Mouse (Mus musculus): ENCODE data around the gene Nrxn2. TPM values are rescaled to one million over a fixed set of nuclear protein-coding genes. Genes with fewer than 3 reads are reported as not detected.
A peak's percentile ranks its signal among the peaks of the same experiment; 100 is the strongest.

Gene Nrxn2
- 10 to 100 TPM in 1 of 2 experiments, 1 to 10 TPM in 1; 7.5 to 14.5 TPM for total RNA-seq (2021)
- long read RNA-seq, experiment 1, partial matches to known transcripts = 0 of 4 reads
- long read RNA-seq, experiment 1, other reads (novel, unspliced or antisense) = 4 of 4 reads
- long read RNA-seq, experiment 2, partial matches to known transcripts = 0 of 4 reads
- long read RNA-seq, experiment 2, other reads (novel, unspliced or antisense) = 4 of 4 reads

GRCm38 (mm10) chr19:6418233-6418879 lies at the start of gene Nrxn2:
TSS of gene Nrxn2 (plus strand) at chr19:6418731.
- DNase-seq = peak; percentile 90

- DNase-seq = no peak
These were observed 48.4 kb upstream of the Nrxn2 start for GRCm38 (mm10) chr19:6370175-6370574.

- no peak for DNase-seq
These were observed 46.1 kb upstream of the Nrxn2 start for GRCm38 (mm10) chr19:6372433-6372832.

GRCm38 (mm10) chr19:6373539-6374400 lies 44.8 kb upstream of the Nrxn2 start:
- peak; percentile 94 for DNase-seq

GRCm38 (mm10) chr19:6374571-6374970 lies 44.0 kb upstream of the Nrxn2 start:
- no peak for DNase-seq

- no peak for DNase-seq
These were observed 42.9 kb upstream of the Nrxn2 start for GRCm38 (mm10) chr19:6375423-6376254.

- peak; percentile 79 for DNase-seq
These were observed 42.3 kb upstream of the Nrxn2 start for GRCm38 (mm10) chr19:6376255-6376564.

- no peak for DNase-seq
These were observed 41.9 kb upstream of the Nrxn2 start for GRCm38 (mm10) chr19:6376643-6377042.

GRCm38 (mm10) chr19:6377327-6378040 lies 41.0 kb upstream of the Nrxn2 start:
- no peak for DNase-seq

GRCm38 (mm10) chr19:6380411-6381166 lies 37.9 kb upstream of the Nrxn2 start:
- no peak for DNase-seq

GRCm38 (mm10) chr19:6381238-6381637 lies 37.3 kb upstream of the Nrxn2 start:
- no peak for DNase-seq

GRCm38 (mm10) chr19:6382323-6382924 lies 36.1 kb upstream of the Nrxn2 start:
- DNase-seq = no peak

- DNase-seq = no peak
These were observed 35.1 kb upstream of the Nrxn2 start for GRCm38 (mm10) chr19:6383470-6383869.

- DNase-seq = peak; percentile 78
These were observed 34.4 kb upstream of the Nrxn2 start, which contains the start of gene Pygm for GRCm38 (mm10) chr19:6384128-6384527. TSS of gene Pygm (plus strand) at chr19:6384399.

- DNase-seq = peak; percentile 63
These were observed 33.6 kb upstream of the Nrxn2 start for GRCm38 (mm10) chr19:6384954-6385353.

GRCm38 (mm10) chr19:6385419-6385818 lies 33.1 kb upstream of the Nrxn2 start:
- DNase-seq = no peak

GRCm38 (mm10) chr19:6385821-6386220 lies 32.7 kb upstream of the Nrxn2 start:
- DNase-seq = no peak

- no peak for DNase-seq
These were observed 32.3 kb upstream of the Nrxn2 start for GRCm38 (mm10) chr19:6386234-6386633.

- peak; percentile 64 for DNase-seq
These were observed 30.5 kb upstream of the Nrxn2 start for GRCm38 (mm10) chr19:6388006-6388405.

- DNase-seq = no peak
These were observed 28.7 kb upstream of the Nrxn2 start for GRCm38 (mm10) chr19:6389803-6390202.
